Comparison of ENCODE assay signal across 7 mouse cellular contexts in the genomic region with DNA sequence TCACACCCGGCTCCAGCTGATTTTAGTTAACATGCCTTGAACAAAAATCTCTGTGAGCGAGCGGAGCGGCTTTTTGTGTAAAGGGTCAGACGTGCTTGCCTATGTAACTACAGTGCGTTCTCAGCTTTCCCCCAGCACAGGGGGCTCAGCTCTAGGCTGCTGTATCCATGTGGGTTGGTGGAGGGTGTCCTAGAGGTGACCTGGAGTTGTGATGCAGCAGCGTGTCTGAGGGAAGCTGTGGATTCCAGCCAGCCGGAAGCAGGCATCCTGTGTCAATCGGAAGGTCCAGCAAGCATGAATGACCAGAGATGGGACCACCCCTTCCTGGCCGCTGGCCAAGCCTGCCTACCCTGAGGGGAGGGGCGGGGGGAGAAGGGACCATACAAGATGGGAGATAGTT. TPM values are rescaled to one million over a fixed set of nuclear protein-coding genes. Genes with fewer than 3 reads are reported as not detected.
DNase-seq lines count a peak whose midpoint lies in the region; ATAC-seq and TF ChIP-seq lines count a peak whose summit lies in the region.

No protein-coding gene starts in this region.

- H3K4me3 ChIP-seq in stomach, embryonic 14.5 days (ENCODE audit: low read depth, low read length): no peak overlapping the region
- H3K4me3 ChIP-seq in stomach, postnatal 0 days (ENCODE audit: low read depth, low read length): no peak overlapping the region

- H3K4me2 ChIP-seq in stomach, embryonic 14.5 days (replicated peaks; ENCODE audit: low read depth, low read length): no peak overlapping the region
- H3K4me2 ChIP-seq in stomach, postnatal 0 days (replicated peaks; ENCODE audit: low read depth): no peak overlapping the region

- H3K27ac ChIP-seq in stomach, embryonic 14.5 days (ENCODE audit: low read length): 0 out of 2 replicates have a peak overlapping the region, but pooled peaks have one; percentile 66
- no peak overlapping the region for H3K27ac ChIP-seq in stomach, postnatal 0 days (replicated peaks)

- 0 out of 2 replicates have a peak, but pooled peaks have one; percentile 24 for ATAC-seq in stomach, embryonic 14.5 days (ENCODE audit: insufficient number of reproducible peaks, insufficient read depth, low FRiP score, low read depth)
- ATAC-seq in stomach, postnatal 0 days (ENCODE audit: low FRiP score, low TSS enrichment): no peak
- ATAC-seq in megakaryocyte progenitor cell, adult 5-6 weeks (replicated peaks; ENCODE audit: poor library complexity): no peak

- no peaks in the 10 kb centered on the region for H3K9me3 ChIP-seq in stomach, embryonic 14.5 days (ENCODE audit: control insufficient read depth, low read depth, low read length)
- H3K9me3 ChIP-seq in stomach, postnatal 0 days (ENCODE audit: control insufficient read depth, low read length): no peaks in the 10 kb centered on the region

- TF ChIP-seq CTCF in stomach, postnatal 0 days (IDR thresholded peaks at IDR 0.05; ENCODE audit: low read depth): no peak

- no peak for DNase-seq in stomach, postnatal 0 days (ENCODE audit: low spot score)
- peak; percentile 65 for DNase-seq in gastrocnemius, postnatal 25 days
- peak; percentile 75 for DNase-seq in kidney, adult 18-20 months
- peak; percentile 45 for DNase-seq in retina, embryonic 14.5 days (ENCODE audit: low spot score)
- DNase-seq in left cerebral cortex, adult 11 months (ENCODE audit: low spot score): no peak

- no peaks in the 10 kb centered on the region for H3K27me3 ChIP-seq in stomach, embryonic 14.5 days (ENCODE audit: control insufficient read depth, insufficient read depth, low read length)
- H3K27me3 ChIP-seq in stomach, postnatal 0 days (ENCODE audit: control insufficient read depth, insufficient read depth, low read length): no peaks in the 10 kb centered on the region

- TF ChIP-seq EP300 in stomach, postnatal 0 days (optimal IDR thresholded peaks at IDR 0.05): no peak

- WGBS in stomach, embryonic 14.5 days: 46% methylated on average over 11 of the region's 11 CpGs
- WGBS in stomach, postnatal 0 days: 56% methylated on average over 11 of the region's 11 CpGs

- no peak overlapping the region for H3K9ac ChIP-seq in stomach, embryonic 14.5 days (replicated peaks; ENCODE audit: low read depth, low read length)
- no peak overlapping the region for H3K9ac ChIP-seq in stomach, postnatal 0 days (ENCODE audit: low read length)

- peaks cover 58% of the 10 kb centered on the region for H3K4me1 ChIP-seq in stomach, embryonic 14.5 days (ENCODE audit: control insufficient read depth, insufficient read depth, low read length)
- H3K4me1 ChIP-seq in stomach, postnatal 0 days (replicated peaks; ENCODE audit: control insufficient read depth, insufficient read depth): peaks cover 14% of the 10 kb centered on the region

- no peaks in the 10 kb centered on the region for H3K36me3 ChIP-seq in stomach, embryonic 14.5 days (ENCODE audit: control insufficient read depth, insufficient read depth, low read length)
- H3K36me3 ChIP-seq in stomach, postnatal 0 days (ENCODE audit: control insufficient read depth, insufficient read depth, low read length): no peaks in the 10 kb centered on the region

RNA-seq across cellular contexts. Expression of a gene that starts 24.5 kb away (rescaled TPM):
- 62.9 and 65.7 TPM in 2 replicates for polyA plus RNA-seq in stomach, embryonic 14.5 days (2014; fragmentation: Nextera tagmentation; extraction: Ambion mirVana)
- polyA plus RNA-seq in stomach, postnatal 0 days (2015; fragmentation: Nextera tagmentation; extraction: Ambion mirVana): 24.0 and 26.4 TPM in 2 replicates
- total RNA-seq in gastrocnemius, postnatal 25 days (2021): 1 to 10 TPM; 4.8 to 5.9 TPM
- total RNA-seq in megakaryocyte progenitor cell, adult 5-6 weeks (2015): 61.6 and 61.9 TPM in 2 replicates
- 111 and 113 TPM in 2 replicates for total RNA-seq in megakaryocyte progenitor cell, adult 5-6 weeks (2017)

Comparison
In these comparisons a context has a peak if more than half of its experiments do, and no peak if none do; other contexts are left out.
1. DNase-seq: peak in gastrocnemius, postnatal 25 days (single experiment), kidney, adult 18-20 months (single experiment) and retina, embryonic 14.5 days (single experiment); none in stomach, postnatal 0 days (single experiment) and left cerebral cortex, adult 11 months (single experiment).
2. RNA of a gene that starts 24.5 kb away (total RNA-seq): 61.6 to 113 TPM in megakaryocyte progenitor cell, adult 5-6 weeks; 4.8 to 5.9 TPM in gastrocnemius, postnatal 25 days; every median in the first group is over 4 times any median in the second.